Mouse (Mus musculus) bone marrow macrophage, adult 2 months (primary cell): ENCODE data around the gene V1rd19.

Source experiments
- CTCF ChIP-seq: IDR thresholded peaks from 2 replicates; pipeline ENCODE4 v1.5.1; 2012; ENCODE audit warnings: low read depth, mild to moderate bottlenecking, low read length, moderate library complexity
- POLR2A ChIP-seq: IDR thresholded peaks from 2 replicates; pipeline ENCODE4 v1.6.1; 2012; ENCODE audit warnings: mild to moderate bottlenecking, low read depth, low read length, borderline replicate concordance

- no peak for TF ChIP-seq CTCF
- TF ChIP-seq POLR2A: no peak
These were observed 51.3 kb downstream of the V1rd19 start, which contains the start of gene Vmn1r183 for GRCm38 (mm10) chr7:24052660-24053304.
